Mouse (Mus musculus) forebrain, embryonic 11.5 days (tissue): ENCODE data around the gene Trnau1ap. TPM values are rescaled to one million over a fixed set of nuclear protein-coding genes. Genes with fewer than 3 reads are reported as not detected.
A peak's percentile ranks its signal among the peaks of the same experiment; 100 is the strongest.

Experiments
- ATAC-seq: fragments of 200-750 bp; cut with Nextera tagmentation; replicated peaks from 2 replicates; pipeline ENCODE4 v1.8.0; 2017; ENCODE audit warnings: moderate TSS enrichment; ENCODE audit not compliant: low FRiP score
- DNase-seq: peaks from one replicate; pipeline ENCODE4 v3.0.0-alpha.2; 2017; ENCODE audit warnings: low spot score
- H3K27ac ChIP-seq: fragments of 300-500 bp; sonication (generic); 2 replicates; pipeline ENCODE4 v1.5.1; 2014; ENCODE audit warnings: low read depth, low read length
- H3K27me3 ChIP-seq: fragments of 300-500 bp; sonication (generic); 2 replicates; pipeline ENCODE4 v1.6.1; 2014; ENCODE audit warnings: mild to moderate bottlenecking, low read length, mixed read lengths; ENCODE audit not compliant: control insufficient read depth, insufficient read depth
- H3K36me3 ChIP-seq: fragments of 300-500 bp; sonication (generic); 2 replicates; pipeline ENCODE4 v1.6.1; 2014; ENCODE audit warnings: mild to moderate bottlenecking, low read length, moderate library complexity, mixed read lengths; ENCODE audit not compliant: control insufficient read depth, insufficient read depth
- H3K4me1 ChIP-seq: fragments of 300-500 bp; sonication (generic); replicated peaks from 2 replicates; pipeline ENCODE4 v1.6.1; 2014; ENCODE audit warnings: low read length, mixed read lengths; ENCODE audit not compliant: control insufficient read depth, insufficient read depth
- H3K4me2 ChIP-seq: fragments of 300-500 bp; sonication (generic); 2 replicates; pipeline ENCODE4 v1.6.1; 2014; ENCODE audit warnings: low read depth, mild to moderate bottlenecking, low read length, moderate library complexity, mixed read lengths; ENCODE audit not compliant: severe bottlenecking
- H3K4me3 ChIP-seq: fragments of 300-500 bp; sonication (generic); 2 replicates; pipeline ENCODE4 v1.5.1; 2014; ENCODE audit warnings: low read depth, low read length
- H3K9ac ChIP-seq: fragments of 300-500 bp; sonication (generic); 2 replicates; pipeline ENCODE4 v1.6.1; 2014; ENCODE audit warnings: low read length
- H3K9me3 ChIP-seq: fragments of 300-500 bp; sonication (generic); 2 replicates; pipeline ENCODE4 v1.6.1; 2016; ENCODE audit warnings: low read length, mixed read lengths; ENCODE audit not compliant: control insufficient read depth
- WGBS: fragments of 180-500 bp; shearing (Covaris S2); extraction: QIAGEN DNeasy Blood & Tissue Kit; methylation state at CpG from one replicate; pipeline ENCODE4 v1.1.7; 2014; 5-methylcytosine and 5-hydroxymethylcytosine counted together
- polyA plus RNA-seq: library from polyadenylated mRNA; unstranded; fragments of >200 nt; fragmentation: Nextera tagmentation; extraction: Ambion mirVana; gene quantifications from 2 replicates; pipeline ENCODE4 v1.2.1, GENCODE M21; 2014

Trnau1ap gene
- polyA plus RNA-seq, 1 experiment from 2014 or later: 88.9 TPM

DNA sequence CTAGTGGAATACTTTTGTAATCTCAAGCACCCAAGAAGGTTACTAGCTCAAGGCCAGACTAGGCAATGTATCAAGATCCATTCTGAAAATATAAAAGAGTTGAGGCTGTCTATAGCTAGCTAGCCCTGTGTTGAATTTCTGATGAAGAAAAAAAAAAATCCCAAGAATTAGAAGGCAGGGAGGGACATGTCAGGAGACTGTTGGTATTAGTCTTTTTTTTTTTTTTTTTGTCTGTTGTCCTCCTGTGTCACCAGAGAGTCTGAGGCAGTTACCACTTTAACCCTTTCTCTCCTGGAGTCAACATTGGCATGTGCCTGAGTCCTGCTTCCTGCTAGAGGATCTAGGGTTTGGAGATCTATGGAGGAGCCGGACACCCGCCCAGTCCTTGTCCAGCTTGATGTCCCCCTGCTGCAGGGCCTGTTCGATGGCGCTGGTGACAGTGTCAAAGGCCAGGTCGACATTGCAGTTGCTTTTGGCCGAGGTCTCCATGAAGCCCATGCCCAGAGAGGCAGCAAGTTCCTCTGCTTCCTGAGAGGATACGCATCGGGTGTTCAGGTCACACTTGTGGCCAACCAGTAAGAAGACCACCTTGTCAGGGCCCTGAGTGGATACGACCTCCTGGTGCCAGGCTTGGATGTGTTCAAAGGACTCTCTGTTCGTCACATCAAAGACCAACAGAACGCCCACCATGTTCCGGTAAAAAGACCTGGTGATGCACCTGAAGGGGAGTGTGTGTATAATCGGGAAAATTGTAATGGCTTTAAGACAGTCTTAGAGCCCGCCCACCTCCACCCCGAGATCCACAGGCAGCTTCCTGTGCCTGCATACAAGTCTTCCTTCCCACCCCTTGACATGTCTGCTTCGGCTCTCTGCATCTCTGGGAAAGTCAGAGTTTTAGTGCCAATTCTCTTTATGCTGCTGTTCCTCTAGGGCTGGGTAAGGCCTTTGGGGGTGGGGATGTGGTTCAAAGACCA is 27.1 kb downstream of the Trnau1ap start:
- Histone ChIP-seq H3K27ac (no peak overlapping the region), H3K9ac (peak overlapping the region; percentile 59; the same call in 1 of the 2 replicates), H3K4me3 (peak overlapping the region; percentile 40), H3K4me2 (peak overlapping the region; percentile 70), H3K9me3 (no peaks in the 10 kb centered on the region), H3K27me3 (no peaks in the 10 kb centered on the region), H3K36me3 (no peaks in the 10 kb centered on the region), H3K4me1 (peaks cover 3% of the 10 kb centered on the region; the same call in 1 of the 2 replicates)
- DNase-seq (no peak), ATAC-seq (no peak)
- WGBS: 67% methylated on average over 16 of the region's 16 CpGs

DNA sequence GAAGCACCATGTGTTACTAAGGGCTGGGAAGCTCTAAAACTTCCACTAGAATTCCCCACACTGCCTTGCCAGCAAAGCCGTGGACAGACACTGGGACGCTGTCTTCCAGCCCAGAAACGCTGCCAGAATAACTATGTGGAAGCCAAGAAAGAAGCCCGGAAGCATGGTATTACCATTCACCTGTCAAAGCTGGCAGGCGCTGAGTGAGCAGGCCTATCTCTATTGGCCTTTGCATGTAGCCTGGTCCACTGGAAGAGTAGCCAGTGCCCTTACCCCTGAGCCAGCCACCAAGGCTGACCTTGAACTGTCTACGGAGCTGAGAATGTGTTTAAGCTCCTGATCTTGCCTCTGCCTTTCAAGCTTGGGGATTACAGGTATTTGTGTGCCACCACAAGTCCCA is 27.9 kb downstream of the Trnau1ap start:
- 89% methylated on average over 6 of the region's 6 CpGs for WGBS

DNA sequence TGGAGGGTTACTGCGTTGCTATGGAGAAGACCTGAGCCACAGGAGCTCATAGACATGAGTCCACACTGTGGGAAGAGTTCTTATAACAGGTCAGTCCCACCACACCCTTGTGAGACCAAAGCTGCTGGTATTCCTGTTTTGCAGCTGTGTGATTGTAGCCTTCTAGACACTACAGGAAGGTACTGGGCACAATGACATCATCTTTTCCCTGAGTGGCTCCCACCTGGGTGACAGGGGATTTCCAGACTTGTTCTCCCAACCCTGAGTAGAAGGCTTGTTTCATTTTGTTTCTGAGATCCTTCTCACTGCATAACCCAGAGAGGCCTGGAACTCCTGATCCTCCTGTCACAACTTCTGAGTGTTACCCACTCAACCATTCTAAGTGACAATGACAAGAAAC is 29.5 kb downstream of the Trnau1ap start:
- DNase-seq (no peak), ATAC-seq (no peak)
- Histone ChIP-seq H3K27me3 (no peaks in the 10 kb centered on the region), H3K9me3 (no peaks in the 10 kb centered on the region), H3K4me3 (no peak overlapping the region), H3K27ac (no peak overlapping the region), H3K4me1 (peaks cover 3% of the 10 kb centered on the region; the same call in 1 of the 2 replicates), H3K36me3 (no peaks in the 10 kb centered on the region), H3K4me2 (no peak overlapping the region), H3K9ac (no peak overlapping the region)
- 91% methylated on average over 1 of the region's 1 CpGs for whole genome bisulfite sequencing

More for the DNA sequence above, 27.9 kb downstream of the Trnau1ap start:
- Histone ChIP-seq H3K4me2 (no peak overlapping the region), H3K36me3 (no peaks in the 10 kb centered on the region), H3K27me3 (no peaks in the 10 kb centered on the region), H3K27ac (no peak overlapping the region), H3K9ac (no peak overlapping the region), H3K4me1 (peaks cover 3% of the 10 kb centered on the region; the same call in 1 of the 2 replicates), H3K4me3 (no peak overlapping the region), H3K9me3 (no peaks in the 10 kb centered on the region)
- ATAC-seq (no peak), DNase-seq (no peak)

DNA sequence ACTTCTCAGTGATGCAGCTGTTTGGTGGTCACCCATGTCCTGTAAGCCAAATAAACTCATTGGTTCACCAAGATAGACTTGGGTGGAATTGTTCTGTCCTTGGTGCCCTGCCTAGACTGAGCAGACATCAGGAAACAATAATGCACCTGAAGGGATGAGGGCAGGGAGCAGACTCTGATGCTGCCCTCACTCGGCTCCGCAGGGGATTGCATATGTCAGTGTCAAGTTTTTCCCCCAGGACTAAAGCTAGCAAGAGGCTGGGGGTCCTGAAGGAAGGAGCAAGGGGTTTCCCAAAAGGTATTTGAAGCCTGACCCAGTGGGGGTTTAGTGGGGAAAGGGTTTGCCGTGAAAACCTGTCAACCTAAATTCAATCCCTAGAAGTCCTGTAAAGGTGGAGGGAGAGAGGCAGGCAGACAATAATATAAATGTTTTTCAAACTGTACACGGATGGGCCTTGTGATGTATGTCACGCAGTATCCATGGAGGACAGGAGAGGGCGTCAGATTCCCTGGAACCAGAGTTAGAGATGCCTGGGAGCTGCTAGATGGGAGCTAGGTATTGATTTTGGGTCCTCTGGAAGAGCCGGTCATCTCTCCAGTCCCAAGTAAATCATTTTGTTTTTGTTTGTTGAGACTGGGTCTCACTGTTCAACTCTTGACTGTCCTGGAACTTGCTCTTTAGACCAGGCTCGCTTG is 33.5 kb downstream of the Trnau1ap start:
- Histone ChIP-seq H3K4me1 (no peaks in the 10 kb centered on the region), H3K9ac (no peak overlapping the region), H3K36me3 (peaks cover 5% of the 10 kb centered on the region; the same call in 1 of the 2 replicates), H3K27ac (no peak overlapping the region), H3K4me3 (no peak overlapping the region), H3K9me3 (peaks cover 3% of the 10 kb centered on the region), H3K27me3 (no peaks in the 10 kb centered on the region), H3K4me2 (no peak overlapping the region)
- WGBS: 47% methylated on average over 8 of the region's 8 CpGs
- DNase-seq (peak; percentile 28), ATAC-seq (no peak)

DNA sequence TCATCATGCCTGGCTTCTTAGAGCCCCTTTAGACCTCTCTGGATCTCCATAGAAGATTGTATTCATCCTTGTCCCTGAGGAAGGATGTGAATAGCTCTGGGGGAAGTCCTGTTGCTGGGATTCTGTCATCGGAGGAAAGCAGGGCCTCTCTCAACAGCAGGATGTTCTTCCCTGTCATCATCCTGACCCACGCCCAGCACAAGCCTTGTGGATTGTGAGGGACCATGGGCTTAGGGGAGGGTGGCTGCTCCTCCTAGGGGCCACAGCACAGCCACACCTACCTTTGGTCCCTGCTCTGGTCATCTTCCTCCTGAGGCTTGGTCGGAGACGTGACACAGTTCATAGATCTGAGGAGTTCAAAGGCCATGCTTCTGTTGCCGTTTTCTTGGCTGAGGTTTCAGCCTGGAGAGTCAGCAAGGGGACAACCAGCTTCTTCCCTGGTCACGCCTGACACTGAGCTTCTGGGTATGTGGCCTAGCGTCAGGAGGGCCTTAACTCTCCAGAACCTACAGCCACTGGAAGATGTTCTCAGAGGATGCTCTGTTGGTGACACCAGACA is 35.6 kb downstream of the Trnau1ap start:
- Histone ChIP-seq H3K4me2 (no peak overlapping the region), H3K36me3 (peaks cover 5% of the 10 kb centered on the region; the same call in 1 of the 2 replicates)
- WGBS: 85% methylated on average over 7 of the region's 7 CpGs

DNA sequence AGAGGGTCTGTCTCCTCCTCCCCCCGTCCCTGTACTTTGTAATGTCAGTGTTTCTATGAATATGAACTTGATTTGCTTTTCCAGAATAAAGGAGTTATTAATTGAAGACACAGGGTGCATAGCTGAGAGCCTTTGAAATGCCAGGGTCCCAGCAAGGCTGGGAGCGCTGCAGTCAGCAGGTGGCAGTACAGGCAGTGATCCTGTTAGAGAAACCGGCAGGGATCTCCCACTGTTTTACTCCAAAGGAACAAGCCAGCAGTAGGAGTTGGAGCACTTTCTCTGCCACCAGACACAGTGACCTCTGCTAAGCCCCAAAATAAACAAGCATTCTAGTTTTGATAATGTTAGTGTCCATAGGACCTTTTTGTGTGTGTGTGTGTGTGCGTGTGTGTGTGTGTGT is 36.4 kb downstream of the Trnau1ap start:
- Histone ChIP-seq H3K9me3 (peaks cover 3% of the 10 kb centered on the region), H3K4me1 (no peaks in the 10 kb centered on the region), H3K27me3 (no peaks in the 10 kb centered on the region), H3K9ac (no peak overlapping the region), H3K36me3 (peaks cover 5% of the 10 kb centered on the region; the same call in 1 of the 2 replicates), H3K27ac (no peak overlapping the region), H3K4me3 (no peak overlapping the region), H3K4me2 (no peak overlapping the region)
- 50% methylated on average over 4 of the region's 4 CpGs for WGBS
- DNase-seq: no peak
- no peak for ATAC-seq

More for the DNA sequence above, 35.6 kb downstream of the Trnau1ap start:
- H3K4me1 ChIP-seq: no peaks in the 10 kb centered on the region
- H3K9ac ChIP-seq: no peak overlapping the region
- ATAC-seq (no peak), DNase-seq (no peak)
- no peaks in the 10 kb centered on the region for H3K27me3 ChIP-seq
- no peak overlapping the region for H3K4me3 ChIP-seq
- H3K9me3 ChIP-seq: peaks cover 3% of the 10 kb centered on the region
- no peak overlapping the region for H3K27ac ChIP-seq

DNA sequence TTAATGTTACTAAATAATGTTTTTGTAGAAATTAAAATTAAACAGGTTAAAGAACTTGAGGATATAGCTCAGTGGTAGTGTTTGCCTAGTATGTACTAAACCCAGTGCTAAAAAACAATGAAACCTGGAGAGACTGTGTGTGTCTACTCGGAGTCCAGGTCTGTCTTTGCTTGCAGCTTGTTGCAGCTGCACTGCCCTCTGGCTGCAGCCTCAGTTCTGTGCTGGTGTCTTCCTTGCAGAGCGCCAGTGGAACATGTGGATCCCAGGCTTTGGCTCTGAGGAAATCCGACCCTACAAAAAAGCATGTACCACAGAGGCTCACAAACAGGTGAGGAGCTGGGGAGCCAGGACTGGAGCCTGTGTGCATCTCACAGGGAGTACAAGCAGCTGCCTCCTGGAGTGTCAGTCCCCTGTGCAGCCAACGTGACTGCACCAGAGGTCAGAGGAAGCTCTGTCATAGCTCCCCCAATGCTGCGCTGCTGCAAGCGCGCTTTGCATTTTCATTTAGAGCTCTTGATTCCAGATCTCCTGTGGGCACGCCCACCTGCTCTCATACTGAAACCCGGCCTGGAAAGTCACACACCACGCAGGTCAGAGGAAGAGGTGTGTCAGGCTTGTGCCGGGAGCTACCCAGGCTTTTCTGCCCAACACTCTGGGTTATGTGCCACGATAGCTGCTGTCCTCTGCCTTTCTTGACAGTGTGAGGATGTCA is 37.6 kb downstream of the Trnau1ap start:
- no peaks in the 10 kb centered on the region for H3K27me3 ChIP-seq
- H3K36me3 ChIP-seq: peaks cover 5% of the 10 kb centered on the region; the same call in 1 of the 2 replicates
- DNase-seq: no peak
- H3K27ac ChIP-seq: no peak overlapping the region
- peaks cover 3% of the 10 kb centered on the region for H3K9me3 ChIP-seq
- no peak overlapping the region for H3K4me3 ChIP-seq
- H3K4me1 ChIP-seq: no peaks in the 10 kb centered on the region
- WGBS: 81% methylated on average over 12 of the region's 12 CpGs
- no peak overlapping the region for H3K9ac ChIP-seq
- no peak for ATAC-seq
- H3K4me2 ChIP-seq: no peak overlapping the region

DNA sequence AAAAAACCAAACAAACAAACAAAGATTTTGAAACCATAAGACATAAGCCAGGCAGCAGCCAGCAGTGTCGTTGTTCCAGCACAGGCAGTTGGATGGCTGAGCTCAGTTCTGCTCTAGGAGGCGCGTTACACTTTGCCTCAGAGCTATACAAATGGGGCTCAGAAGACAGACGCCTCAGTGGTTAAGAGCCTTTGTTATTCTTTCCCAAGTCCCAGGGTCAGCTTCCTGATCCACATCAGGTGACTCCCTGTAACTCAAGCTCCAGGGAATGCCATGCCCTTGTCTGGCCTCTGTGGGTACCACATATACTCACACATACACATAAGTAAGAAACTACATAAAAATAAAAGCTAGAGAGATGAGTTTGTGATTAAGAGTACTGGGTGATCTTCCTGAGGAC is 38.3 kb downstream of the Trnau1ap start:
- 94% methylated on average over 4 of the region's 4 CpGs for WGBS
- Histone ChIP-seq H3K9me3 (peaks cover 3% of the 10 kb centered on the region), H3K4me2 (no peak overlapping the region), H3K36me3 (peaks cover 5% of the 10 kb centered on the region), H3K4me1 (no peaks in the 10 kb centered on the region), H3K4me3 (no peak overlapping the region), H3K27me3 (no peaks in the 10 kb centered on the region), H3K27ac (no peak overlapping the region), H3K9ac (no peak overlapping the region)
- ATAC-seq (no peak), DNase-seq (no peak)
